Mouse (Mus musculus): ENCODE data around the gene Hspa4. TPM values are rescaled to one million over a fixed set of nuclear protein-coding genes. Genes with fewer than 3 reads are reported as not detected.

Hspa4 gene
- polyA plus RNA-seq, 1 experiment from 2014 or later = 84.5 TPM

- no peak for TF ChIP-seq CTCF (IDR thresholded peaks at IDR 0.05; ENCODE audit: low read depth)
- Histone ChIP-seq H3K36me3 (ENCODE audit: insufficient read depth, low read length) (peaks cover 8% of the 10 kb centered on the region), H3K27me3 (ENCODE audit: insufficient read depth, low read length) (no peaks in the 10 kb centered on the region), H3K4me1 (replicated peaks; ENCODE audit: insufficient read depth, low read length) (no peaks in the 10 kb centered on the region), H3K4me3 (replicated peaks; ENCODE audit: low read depth, low read length) (no peak overlapping the region), H3K9me3 (replicated peaks; ENCODE audit: low read length) (no peaks in the 10 kb centered on the region), H3K9ac (ENCODE audit: low read depth, low read length) (no peak overlapping the region), H3K27ac (no peak overlapping the region), H3K4me2 (ENCODE audit: low read length) (no peak overlapping the region)
- ATAC-seq (replicated peaks; ENCODE audit: low FRiP score, low read depth) (no peak), DNase-seq (ENCODE audit: low spot score) (no peak)
- WGBS = 58% methylated on average over 1 of the region's 1 CpGs
Measured at GRCm38 (mm10) chr11:53336924-53337323, 36.7 kb upstream of the Hspa4 start.

- no peak for TF ChIP-seq CTCF (IDR thresholded peaks at IDR 0.05; ENCODE audit: low read depth)
- Histone ChIP-seq H3K9ac (ENCODE audit: low read depth, low read length) (no peak overlapping the region), H3K27ac (no peak overlapping the region), H3K9me3 (replicated peaks; ENCODE audit: low read length) (no peaks in the 10 kb centered on the region), H3K4me1 (replicated peaks; ENCODE audit: insufficient read depth, low read length) (no peaks in the 10 kb centered on the region), H3K4me2 (ENCODE audit: low read length) (no peak overlapping the region), H3K27me3 (ENCODE audit: insufficient read depth, low read length) (no peaks in the 10 kb centered on the region), H3K36me3 (ENCODE audit: insufficient read depth, low read length) (peaks cover 8% of the 10 kb centered on the region), H3K4me3 (replicated peaks; ENCODE audit: low read depth, low read length) (no peak overlapping the region)
- no peak for ATAC-seq (replicated peaks; ENCODE audit: low FRiP score, low read depth)
- DNase-seq (ENCODE audit: low spot score) = no peak
Measured at GRCm38 (mm10) chr11:53336182-53336571, 35.9 kb upstream of the Hspa4 start.

GRCm38 (mm10) chr11:53335505-53336181 is 35.4 kb upstream of the Hspa4 start:
- no peak for TF ChIP-seq CTCF (IDR thresholded peaks at IDR 0.05; ENCODE audit: low read depth)
- WGBS = 52% methylated on average over 2 of the region's 3 CpGs
- no peaks in the 10 kb centered on the region for H3K9me3 ChIP-seq (replicated peaks; ENCODE audit: low read length)
- no peak overlapping the region for H3K9ac ChIP-seq (ENCODE audit: low read depth, low read length)
- H3K27ac ChIP-seq = no peak overlapping the region
- H3K4me1 ChIP-seq (replicated peaks; ENCODE audit: insufficient read depth, low read length) = no peaks in the 10 kb centered on the region
- no peak for DNase-seq (ENCODE audit: low spot score)
- H3K4me3 ChIP-seq (replicated peaks; ENCODE audit: low read depth, low read length) = no peak overlapping the region
- no peak for ATAC-seq (replicated peaks; ENCODE audit: low FRiP score, low read depth)
- no peaks in the 10 kb centered on the region for H3K27me3 ChIP-seq (ENCODE audit: insufficient read depth, low read length)
- H3K36me3 ChIP-seq (ENCODE audit: insufficient read depth, low read length) = peaks cover 8% of the 10 kb centered on the region
- no peak overlapping the region for H3K4me2 ChIP-seq (ENCODE audit: low read length)

- 87% methylated on average over 14 of the region's 14 CpGs for WGBS
- ATAC-seq (replicated peaks; ENCODE audit: low FRiP score, low read depth) (no peak), DNase-seq (ENCODE audit: low spot score) (no peak)
- no peaks in the 10 kb centered on the region for H3K4me1 ChIP-seq (replicated peaks; ENCODE audit: insufficient read depth, low read length)
- peaks cover 29% of the 10 kb centered on the region for H3K36me3 ChIP-seq (ENCODE audit: insufficient read depth, low read length)
- H3K27me3 ChIP-seq (ENCODE audit: insufficient read depth, low read length) = no peaks in the 10 kb centered on the region
- H3K9me3 ChIP-seq (replicated peaks; ENCODE audit: low read length) = no peaks in the 10 kb centered on the region
- no peak overlapping the region for H3K4me3 ChIP-seq (replicated peaks; ENCODE audit: low read depth, low read length)
- no peak for TF ChIP-seq CTCF (IDR thresholded peaks at IDR 0.05; ENCODE audit: low read depth)
- no peak overlapping the region for H3K9ac ChIP-seq (ENCODE audit: low read depth, low read length)
- no peak overlapping the region for H3K27ac ChIP-seq
- H3K4me2 ChIP-seq (ENCODE audit: low read length) = no peak overlapping the region
Measured at GRCm38 (mm10) chr11:53332076-53332680, 31.9 kb upstream of the Hspa4 start.

GRCm38 (mm10) chr11:53331121-53331520 is 30.9 kb upstream of the Hspa4 start:
- Histone ChIP-seq H3K4me2 (ENCODE audit: low read length) (no peak overlapping the region), H3K4me1 (replicated peaks; ENCODE audit: insufficient read depth, low read length) (no peaks in the 10 kb centered on the region), H3K4me3 (replicated peaks; ENCODE audit: low read depth, low read length) (no peak overlapping the region), H3K27me3 (ENCODE audit: insufficient read depth, low read length) (no peaks in the 10 kb centered on the region), H3K36me3 (ENCODE audit: insufficient read depth, low read length) (peaks cover 29% of the 10 kb centered on the region), H3K9ac (ENCODE audit: low read depth, low read length) (no peak overlapping the region), H3K27ac (no peak overlapping the region), H3K9me3 (replicated peaks; ENCODE audit: low read length) (no peaks in the 10 kb centered on the region)
- DNase-seq (ENCODE audit: low spot score) = no peak
- TF ChIP-seq CTCF (IDR thresholded peaks at IDR 0.05; ENCODE audit: low read depth) = no peak
- no peak for ATAC-seq (replicated peaks; ENCODE audit: low FRiP score, low read depth)
- WGBS = 96% methylated on average over 6 of the region's 6 CpGs

GRCm38 (mm10) chr11:53330325-53330724 is 30.1 kb upstream of the Hspa4 start:
- Histone ChIP-seq H3K27ac (no peak overlapping the region), H3K9ac (ENCODE audit: low read depth, low read length) (no peak overlapping the region), H3K36me3 (ENCODE audit: insufficient read depth, low read length) (peaks cover 29% of the 10 kb centered on the region), H3K4me1 (replicated peaks; ENCODE audit: insufficient read depth, low read length) (0 out of 2 replicates have a peak, but pooled peaks cover under 1% of the 10 kb centered on the region), H3K4me2 (ENCODE audit: low read length) (no peak overlapping the region), H3K4me3 (replicated peaks; ENCODE audit: low read depth, low read length) (no peak overlapping the region), H3K27me3 (ENCODE audit: insufficient read depth, low read length) (no peaks in the 10 kb centered on the region), H3K9me3 (replicated peaks; ENCODE audit: low read length) (no peaks in the 10 kb centered on the region)
- WGBS = 85% methylated on average over 7 of the region's 7 CpGs
- ATAC-seq (replicated peaks; ENCODE audit: low FRiP score, low read depth) = no peak
- DNase-seq (ENCODE audit: low spot score) = no peak
- no peak for TF ChIP-seq CTCF (IDR thresholded peaks at IDR 0.05; ENCODE audit: low read depth)
